Mouse (Mus musculus) c-Kit-positive CD71-positive TER-119-positive erythroid progenitor cells, embryonic 14.5 days (primary cell): ENCODE measurements around the gene Fgfr2.

Experiments used
- DNase-seq: peaks from one replicate; pipeline ENCODE4 v3.0.0-alpha.2; 2013; ENCODE audit warnings: low spot score

The Fgfr2 gene

GRCm38 (mm10) chr7:132398487-132398886 lies 724.7 kb downstream of the Fgfr2 start:
- DNase-seq, result no peak

- no peak for DNase-seq
These were observed 726.4 kb downstream of the Fgfr2 start for GRCm38 (mm10) chr7:132396661-132397322.

DNA sequence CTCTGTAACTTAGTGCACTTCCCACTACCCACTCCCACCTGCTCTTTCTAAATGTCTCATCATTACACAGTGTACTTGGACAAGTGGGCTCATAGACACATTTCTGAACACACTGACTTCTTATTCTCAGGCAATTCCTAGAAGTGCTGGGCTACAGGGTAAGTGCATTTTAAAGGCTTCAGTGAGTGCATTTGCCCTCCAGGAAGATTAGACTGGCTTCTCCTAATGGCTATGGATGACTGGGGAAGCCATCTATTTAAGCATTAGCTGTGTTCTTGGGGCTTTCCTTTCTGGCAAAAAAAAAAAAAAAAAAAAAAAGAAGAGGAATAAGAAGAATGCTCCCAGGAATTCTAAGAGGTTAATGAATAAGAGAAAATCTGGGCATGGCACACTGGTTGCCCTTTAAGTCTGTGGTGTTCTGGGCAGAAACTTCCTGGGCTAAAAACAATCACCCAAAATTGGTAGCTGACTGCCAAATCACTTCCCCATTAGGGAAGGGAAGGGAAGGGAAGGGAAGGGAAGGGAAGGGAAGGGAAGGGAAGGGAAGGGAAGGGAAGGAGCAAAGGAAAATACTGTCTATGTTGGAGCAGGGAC lies 729.5 kb downstream of the Fgfr2 start:
- DNase-seq, result no peak

- DNase-seq, result no peak
These were observed 730.1 kb downstream of the Fgfr2 start for GRCm38 (mm10) chr7:132393014-132393406.

- no peak for DNase-seq
These were observed 730.7 kb downstream of the Fgfr2 start for GRCm38 (mm10) chr7:132392233-132393013.

DNA sequence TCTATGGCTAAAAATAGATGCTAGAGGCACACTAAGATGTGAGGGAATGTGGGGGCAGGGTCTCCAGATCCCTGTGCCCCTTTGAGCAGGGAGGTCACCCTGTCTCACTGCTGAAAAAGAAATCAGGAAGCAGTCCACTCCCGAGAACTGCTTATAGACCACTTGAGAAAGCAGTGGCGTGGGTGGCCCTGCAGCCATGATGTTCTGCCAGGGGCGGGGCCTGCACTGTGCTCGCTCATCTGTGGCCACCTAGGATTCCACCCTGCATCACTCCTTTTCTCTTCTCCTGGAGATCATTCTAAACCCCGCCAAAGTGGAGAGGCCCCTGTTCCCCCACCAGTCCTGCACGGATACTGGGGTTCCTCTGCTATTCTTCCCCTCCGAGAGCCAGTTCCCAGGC lies 733.7 kb downstream of the Fgfr2 start:
- no peak for DNase-seq

GRCm38 (mm10) chr7:132387507-132387906 lies 735.6 kb downstream of the Fgfr2 start:
- no peak for DNase-seq

GRCm38 (mm10) chr7:132386316-132386715 lies 736.8 kb downstream of the Fgfr2 start:
- DNase-seq, result no peak

DNA sequence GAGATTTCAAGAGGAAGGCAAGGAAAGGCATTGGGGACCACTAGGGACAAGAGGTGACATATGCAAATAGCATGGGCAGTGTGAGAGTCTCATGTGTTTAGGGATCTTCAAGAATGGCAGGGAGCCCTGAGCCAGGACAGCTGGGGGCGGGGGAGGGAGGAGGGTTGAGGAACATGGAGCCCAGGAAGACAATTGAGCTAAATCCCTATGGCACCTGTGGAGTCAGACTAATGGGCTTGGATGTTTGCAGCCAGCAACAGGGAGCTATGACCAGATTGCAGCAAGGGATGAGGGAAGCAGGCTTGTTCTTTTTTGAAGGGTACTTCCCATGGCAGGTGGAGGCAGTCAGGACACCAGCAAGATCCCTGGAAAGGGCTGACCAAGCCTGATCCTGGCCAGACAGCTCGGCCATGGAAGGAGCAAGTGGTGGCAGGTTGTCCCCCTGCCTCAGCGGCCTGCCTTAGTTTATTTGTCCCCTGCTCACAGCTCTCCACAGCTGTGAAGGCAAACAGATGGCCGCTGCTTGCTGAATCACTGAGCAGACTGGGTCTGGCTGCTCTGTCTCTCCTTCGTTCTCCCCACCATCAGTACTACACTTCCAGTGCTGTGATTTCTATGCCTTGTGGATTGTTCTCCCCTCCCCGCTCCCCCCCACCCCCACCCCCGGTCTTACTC lies 737.6 kb downstream of the Fgfr2 start:
- no peak for DNase-seq

GRCm38 (mm10) chr7:132384736-132385455 lies 738.3 kb downstream of the Fgfr2 start:
- no peak for DNase-seq

- DNase-seq, result no peak
These were observed 742.4 kb downstream of the Fgfr2 start for GRCm38 (mm10) chr7:132380634-132381336.

GRCm38 (mm10) chr7:132377913-132378312 lies 745.2 kb downstream of the Fgfr2 start:
- no peak for DNase-seq

- no peak for DNase-seq
These were observed 749.4 kb downstream of the Fgfr2 start for GRCm38 (mm10) chr7:132373594-132374378.

GRCm38 (mm10) chr7:132372752-132373513 lies 750.2 kb downstream of the Fgfr2 start:
- no peak for DNase-seq

DNA sequence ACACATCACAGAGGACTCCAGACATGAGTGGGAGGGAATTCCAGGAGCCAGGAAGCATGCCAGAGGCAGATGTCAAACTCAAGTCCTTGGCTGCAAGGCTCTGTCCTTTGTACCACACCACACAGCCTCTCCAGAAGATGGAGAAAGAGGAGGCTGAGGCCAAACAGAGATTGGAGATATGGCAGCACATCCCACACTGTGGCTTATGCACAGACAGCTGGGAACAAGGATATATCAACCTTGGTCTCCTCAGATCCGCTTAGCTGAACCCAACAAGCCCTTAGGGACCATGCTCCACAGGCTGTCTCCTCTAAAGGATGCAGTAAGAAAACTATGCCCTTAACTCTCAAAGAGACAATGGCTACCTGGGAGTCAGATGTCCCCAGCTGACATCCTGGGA lies 751.3 kb downstream of the Fgfr2 start:
- DNase-seq, result no peak

DNA sequence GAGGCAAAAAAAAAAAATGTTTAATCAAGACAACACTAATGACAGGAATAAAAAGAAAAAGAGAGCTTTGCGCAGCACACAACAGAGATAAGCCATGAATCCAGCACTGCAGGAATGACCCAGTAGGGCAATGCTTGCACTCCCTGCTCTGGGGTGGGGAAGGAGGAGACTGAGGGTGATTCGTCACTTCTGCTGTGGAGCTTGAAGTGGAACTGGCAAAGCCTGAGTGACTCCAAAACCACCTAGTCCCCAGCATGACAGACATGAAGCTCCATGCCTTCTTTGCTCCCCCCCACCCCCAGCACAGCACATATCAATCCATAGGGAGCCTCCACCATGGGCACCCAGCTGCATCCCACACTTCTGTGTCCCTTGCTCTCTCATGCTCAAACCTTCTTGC lies 753.4 kb downstream of the Fgfr2 start:
- DNase-seq, result no peak

DNA sequence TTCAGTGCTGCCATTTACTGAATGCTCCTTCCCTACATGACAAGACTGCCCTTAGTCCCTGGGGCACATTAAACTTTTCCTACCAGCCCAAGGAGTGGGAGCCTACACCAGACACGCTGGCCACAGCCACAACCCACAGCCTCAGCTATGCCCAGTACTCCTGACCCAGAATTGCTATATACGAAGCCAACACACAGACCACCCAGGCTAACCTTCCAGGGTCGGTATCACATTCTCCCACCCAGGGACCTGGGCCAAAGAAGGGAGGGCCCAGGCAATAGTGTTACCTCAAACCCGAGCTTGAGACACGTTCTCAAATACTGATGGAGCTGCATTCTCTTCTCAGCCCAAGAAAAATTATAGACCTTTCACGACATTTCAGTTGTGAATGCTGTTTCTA lies 754.3 kb downstream of the Fgfr2 start:
- no peak for DNase-seq

- DNase-seq, result no peak
These were observed 755.8 kb downstream of the Fgfr2 start for GRCm38 (mm10) chr7:132367344-132367743.

DNA sequence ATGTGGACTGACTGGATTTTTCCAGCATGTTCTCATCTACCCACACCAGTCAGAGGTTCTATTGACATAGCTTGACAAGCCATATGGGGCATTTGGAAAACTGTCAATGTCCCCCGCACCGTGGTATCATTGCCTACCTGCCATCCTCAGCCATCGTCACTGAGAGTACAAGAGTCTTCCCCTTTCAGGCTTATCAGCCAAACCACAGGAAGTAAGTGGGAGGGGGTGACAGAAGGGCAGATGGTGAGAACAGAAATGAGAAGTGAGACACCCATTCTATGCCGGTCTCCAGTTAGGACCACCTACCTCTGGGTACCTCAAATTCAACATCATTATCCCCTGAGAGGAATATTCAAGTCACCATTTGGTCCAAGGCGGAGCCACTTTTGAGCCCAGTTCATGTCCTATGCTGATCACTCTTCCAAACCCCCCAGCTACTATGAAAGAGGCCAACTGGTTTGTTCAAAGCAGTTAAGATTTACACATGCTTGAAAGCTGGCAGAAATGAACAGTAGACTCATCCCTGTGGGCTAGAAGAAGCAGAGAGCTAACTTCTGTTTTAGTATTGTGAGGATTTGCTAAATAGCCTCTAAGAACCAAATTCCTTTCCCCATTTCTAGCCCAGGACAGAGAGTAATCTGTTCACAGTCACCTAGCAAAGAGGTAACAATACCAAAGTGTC lies 757.3 kb downstream of the Fgfr2 start:
- DNase-seq, result no peak
